Mouse (Mus musculus): ENCODE results near the gene Olfr613. TPM values are rescaled to one million over a fixed set of nuclear protein-coding genes. Genes with fewer than 3 reads are reported as not detected.
"Not testable (repeated sequence)": the region's sequence is repeated elsewhere in the genome, so short reads cannot be mapped to it uniquely, and the experiment has no call there.

The Olfr613 gene
- total RNA-seq (2021) = not detected
- long read RNA-seq, experiment 1 = 0 reads
- long read RNA-seq, experiment 2 = 0 reads

DNA sequence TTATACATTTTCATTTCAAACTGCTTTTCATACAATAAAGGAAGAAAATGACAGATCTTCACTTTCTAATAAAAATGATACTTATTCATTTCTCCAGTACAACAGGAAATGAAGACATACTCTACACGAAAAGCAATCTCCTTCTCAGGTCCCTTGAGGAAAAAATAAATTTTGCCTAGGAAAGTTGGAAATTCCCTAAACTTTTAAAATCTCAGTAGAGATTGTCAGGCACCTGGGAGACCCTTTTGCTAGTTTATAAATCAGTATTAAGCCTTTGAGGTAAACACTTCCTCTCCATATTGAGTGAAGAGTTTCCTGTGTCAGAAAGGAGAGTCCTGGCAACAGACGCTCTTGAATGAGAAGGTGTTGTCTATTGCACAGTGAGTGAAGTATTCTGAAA is at the start of gene Olfr613:
Gene Olfr613, plus strand, starts transcription at position 301 of the 400 bp plus-strand sequence.
- DNase-seq = no peak
- intact Hi-C loops (cut with DNase I; ENCODE audit: low total_unique reads) = no loop called here

DNA sequence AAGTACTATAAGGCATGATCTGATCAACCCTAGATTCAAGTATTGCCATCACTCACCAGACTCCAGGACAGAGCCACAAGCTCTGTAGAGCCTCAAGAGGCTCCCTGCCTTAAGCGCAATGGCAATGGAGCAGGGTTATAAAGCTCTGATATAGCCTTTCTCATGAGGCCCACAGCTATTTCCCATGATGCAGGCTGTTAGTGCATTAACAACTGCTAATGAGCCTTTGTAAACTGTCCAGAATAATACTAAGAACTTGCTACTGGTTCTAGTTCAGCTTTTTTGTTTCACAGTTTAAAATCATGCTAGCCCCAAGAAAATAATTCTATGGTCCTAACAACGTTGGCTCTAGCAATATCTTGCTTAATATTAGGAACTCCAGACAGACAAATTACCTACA is 35.9 kb upstream of the Olfr613 start, which contains the start of gene Olfr610:
Gene Olfr610, minus strand, starts transcription at position 101 of the 400 bp plus-strand sequence.
- no peak for DNase-seq
- intact Hi-C loops (cut with DNase I; ENCODE audit: low total_unique reads) = no loop called here

DNA sequence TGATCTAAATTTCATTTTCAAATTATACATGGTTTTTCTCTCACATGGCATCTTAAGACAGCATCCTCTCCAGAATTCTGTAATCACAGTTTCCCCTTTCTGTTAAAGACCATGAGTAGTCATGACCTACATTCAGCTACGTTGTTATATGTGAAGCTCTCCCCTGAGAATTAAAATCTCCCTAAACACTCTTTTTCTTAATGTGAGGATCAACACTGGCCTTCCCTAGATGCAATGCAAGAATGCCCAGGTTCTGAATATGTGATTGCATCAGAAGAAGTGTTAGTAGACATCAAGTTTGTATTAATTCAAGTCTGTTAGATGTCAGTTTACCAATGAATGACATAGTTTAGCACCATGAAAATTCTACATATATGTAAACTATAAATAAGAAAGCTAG is 27.1 kb upstream of the Olfr613 start, which contains the start of gene Olfr611:
Gene Olfr611, minus strand, starts transcription at position 101 of the 400 bp plus-strand sequence.
- intact Hi-C loops (cut with DNase I; ENCODE audit: low total_unique reads); DNase-seq: not testable (repeated sequence)

DNA sequence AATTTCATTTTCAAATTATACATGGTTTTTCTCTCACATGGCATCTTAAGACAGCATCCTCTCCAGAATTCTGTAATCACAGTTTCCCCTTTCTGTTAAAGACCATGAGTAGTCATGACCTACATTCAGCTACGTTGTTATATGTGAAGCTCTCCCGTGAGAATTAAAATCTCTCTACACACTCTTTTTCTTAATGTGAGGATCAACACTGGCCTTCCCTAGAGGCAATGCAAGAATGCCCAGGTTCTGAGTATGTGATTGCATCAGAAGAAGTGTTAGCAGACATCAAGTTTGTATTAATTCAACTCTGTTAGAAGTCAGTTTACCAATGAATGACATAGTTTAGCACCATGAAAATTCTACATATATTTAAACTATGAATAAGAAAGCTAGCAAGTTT is 5.3 kb upstream of the Olfr613 start, which contains the start of gene Olfr612:
Gene Olfr612, minus strand, starts transcription at position 101 of the 400 bp plus-strand sequence.
- intact Hi-C loops (cut with DNase I; ENCODE audit: low total_unique reads); DNase-seq: not testable (repeated sequence)

- intact Hi-C loops (cut with DNase I; ENCODE audit: low total_unique reads) = loop anchor here (10.0 kb wide), 1 partner anchor 659 kb away; the partner anchor contains the start of gene Trim6
- DNase-seq = no peak
These were observed 7.9 kb downstream of the Olfr613 start, which contains the start of gene Olfr615 for GRCm38 (mm10) chr7:103555779-103556178. Gene Olfr615, plus strand, starts transcription at chr7:103556079.

GRCm38 (mm10) chr7:103569043-103569442 is 21.2 kb downstream of the Olfr613 start, which contains the start of gene Olfr616:
Gene Olfr616, minus strand, starts transcription at chr7:103569143.
- DNase-seq = no peak
- intact Hi-C loops (cut with DNase I; ENCODE audit: low total_unique reads) = no loop called here

DNA sequence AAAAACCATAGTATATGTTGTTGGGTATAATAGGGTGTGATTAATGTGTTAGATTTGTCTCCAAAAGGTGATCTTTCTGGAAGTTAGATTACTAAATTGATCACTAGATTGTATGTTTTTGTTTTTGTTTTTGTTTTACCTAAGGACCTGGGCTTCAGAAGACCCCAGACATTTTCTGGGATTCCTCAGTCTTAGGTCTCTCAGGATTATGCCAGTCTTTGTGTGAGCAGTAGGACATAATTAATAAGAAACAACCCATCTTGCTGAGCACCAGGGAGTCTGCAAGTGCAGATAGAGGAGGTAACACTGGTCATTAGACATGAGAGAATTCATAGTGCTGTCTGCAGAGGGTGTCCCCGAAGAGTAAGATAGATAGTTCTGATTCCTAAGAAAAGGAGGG is 24.9 kb downstream of the Olfr613 start, which contains the start of gene Olfr617:
Gene Olfr617, plus strand, starts transcription at position 301 of the 400 bp plus-strand sequence.
- intact Hi-C loops (cut with DNase I; ENCODE audit: low total_unique reads) = no loop called here
- DNase-seq = no peak

DNA sequence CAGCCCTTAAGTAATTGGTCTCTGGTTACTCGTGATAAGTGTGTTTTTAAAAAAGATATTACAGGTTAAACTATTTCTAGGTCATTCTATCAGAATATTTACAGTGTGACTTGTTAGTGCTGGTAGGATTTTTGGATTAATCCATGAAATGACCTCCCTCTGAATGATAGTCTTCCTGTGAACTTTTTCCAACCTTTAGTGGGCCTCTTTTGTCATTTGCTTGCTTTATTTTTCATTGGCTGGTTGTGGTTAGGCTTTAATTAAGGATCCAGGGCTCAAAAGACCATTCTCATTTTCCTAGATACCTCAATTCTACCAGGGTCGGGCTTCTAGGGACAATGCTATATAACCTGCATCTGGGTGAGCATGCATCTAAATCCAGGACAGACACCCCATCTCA is 41.9 kb downstream of the Olfr613 start, which contains the start of gene Olfr618:
Gene Olfr618, plus strand, starts transcription at position 301 of the 400 bp plus-strand sequence.
- no peak for DNase-seq
- intact Hi-C loops (cut with DNase I; ENCODE audit: low total_unique reads) = no loop called here

DNA sequence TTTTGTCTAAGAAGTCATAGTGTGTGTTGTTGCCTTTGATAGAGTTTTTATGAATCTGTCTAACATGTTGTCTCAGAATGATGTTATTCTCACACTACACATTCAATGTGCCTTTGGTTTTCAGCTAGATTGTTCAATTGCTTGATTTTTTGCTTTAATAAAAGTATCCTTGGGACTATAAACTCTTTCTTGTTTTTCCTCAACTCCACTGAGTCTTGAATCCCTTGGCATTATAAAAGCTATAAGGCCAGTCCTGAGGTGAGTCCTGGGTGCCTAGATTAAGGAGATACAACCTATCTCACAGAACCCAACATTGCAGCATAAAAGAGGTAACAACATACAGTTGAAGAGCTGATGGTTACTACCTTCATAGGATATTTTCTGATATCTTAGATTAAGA is 52.4 kb downstream of the Olfr613 start, which contains the start of gene Olfr619:
Gene Olfr619, plus strand, starts transcription at position 301 of the 400 bp plus-strand sequence.
- intact Hi-C loops (cut with DNase I; ENCODE audit: low total_unique reads) = no loop called here
- DNase-seq = no peak

Small RNAs within 50 kb of the gene (microRNA-seq; reads per million reads assigned to microRNA genes)
- 0 reads per million in 2 experiments for gene Gm26506

Other genes with a start within 250 kb of the Olfr613 start
- gene Olfr596, start 242.4 kb upstream of the Olfr613 start, total RNA-seq (2021) = not detected
- not detected for gene Olfr597, start 231.8 kb upstream of the Olfr613 start, total RNA-seq (2021)
- gene Olfr598, start 224.5 kb upstream of the Olfr613 start, total RNA-seq (2021) = not detected
- not detected for gene Olfr599, start 212.2 kb upstream of the Olfr613 start, total RNA-seq (2021)
- gene Olfr600, start 198.4 kb upstream of the Olfr613 start, total RNA-seq (2021) = not detected
- gene Olfr601, start 185.4 kb upstream of the Olfr613 start, total RNA-seq (2021) = not detected
- gene Olfr603, start 161.9 kb upstream of the Olfr613 start, total RNA-seq (2021) = not detected
- not detected for gene Usp17lc, start 133.0 kb upstream of the Olfr613 start, total RNA-seq (2021)
- not detected for gene Olfr605, start 102.6 kb upstream of the Olfr613 start, total RNA-seq (2021)
- gene Olfr606, start 99.0 kb upstream of the Olfr613 start, total RNA-seq (2021) = not detected
- gene Olfr607, start 83.9 kb upstream of the Olfr613 start, total RNA-seq (2021) = not detected
- not detected for gene Olfr608, start 78.2 kb upstream of the Olfr613 start, total RNA-seq (2021)
- not detected for gene Olfr609, start 50.0 kb upstream of the Olfr613 start, total RNA-seq (2021)
- gene Olfr610, start 36.0 kb upstream of the Olfr613 start, total RNA-seq (2021) = not detected
- not detected for gene Olfr611, start 27.2 kb upstream of the Olfr613 start, total RNA-seq (2021)
- gene Olfr612, start 5.4 kb upstream of the Olfr613 start, total RNA-seq (2021) = not detected
- gene Olfr615, start 8.0 kb downstream of the Olfr613 start, total RNA-seq (2021) = not detected
- gene Olfr616, start 21.1 kb downstream of the Olfr613 start, total RNA-seq (2021) = not detected
- not detected for gene Olfr617, start 25.0 kb downstream of the Olfr613 start, total RNA-seq (2021)
- gene Olfr618, start 42.0 kb downstream of the Olfr613 start, total RNA-seq (2021) = not detected
- gene Olfr619, start 52.5 kb downstream of the Olfr613 start, total RNA-seq (2021) = not detected
- gene Olfr620, start 64.5 kb downstream of the Olfr613 start, total RNA-seq (2021) = not detected
- not detected for gene Olfr622, start 94.6 kb downstream of the Olfr613 start, total RNA-seq (2021)
- not detected for gene Olfr623, start 115.6 kb downstream of the Olfr613 start, total RNA-seq (2021)
- not detected for gene Olfr624, start 123.1 kb downstream of the Olfr613 start, total RNA-seq (2021)
- not detected for gene Olfr625-ps1, start 134.6 kb downstream of the Olfr613 start, total RNA-seq (2021)
- gene Olfr243, start 166.6 kb downstream of the Olfr613 start, total RNA-seq (2021) = not detected
- not detected for gene Olfr628, start 182.3 kb downstream of the Olfr613 start, total RNA-seq (2021)
- not detected for gene Olfr629, start 196.9 kb downstream of the Olfr613 start, total RNA-seq (2021)
- gene Olfr630, start 209.3 kb downstream of the Olfr613 start, total RNA-seq (2021) = not detected
- gene Olfr69, start 223.5 kb downstream of the Olfr613 start, total RNA-seq (2021) = not detected
- gene Olfr68, start 231.6 kb downstream of the Olfr613 start, total RNA-seq (2021) = not detected
- not detected for gene Olfr67, start 243.7 kb downstream of the Olfr613 start, total RNA-seq (2021)

All from gastrocnemius, postnatal 14 days (tissue).